Mouse (Mus musculus) lung, adult 18-20 months (tissue): ENCODE measurements around the gene Chst12.
"Not testable (repeated sequence)": the region's sequence is repeated elsewhere in the genome, so short reads cannot be mapped to it uniquely, and the experiment has no call there.

Experiments used
- DNase-seq, 2 experiments: peaks; one replicate each; pipeline ENCODE4 v3.0.0; 2022; ENCODE audit warnings: mixed read lengths in 2 of 2

The Chst12 gene

GRCm38 (mm10) chr5:140505208-140505780, at the start of gene Chst12:
Gene Chst12 (plus strand): TSS chr5:140505550.
- peak; percentile 99 for DNase-seq

- DNase-seq: no peak
Observed at GRCm38 (mm10) chr5:140461476-140461875, 43.9 kb upstream of the Chst12 start.

GRCm38 (mm10) chr5:140463151-140463550, 42.2 kb upstream of the Chst12 start:
- not testable (repeated sequence) for DNase-seq

DNA sequence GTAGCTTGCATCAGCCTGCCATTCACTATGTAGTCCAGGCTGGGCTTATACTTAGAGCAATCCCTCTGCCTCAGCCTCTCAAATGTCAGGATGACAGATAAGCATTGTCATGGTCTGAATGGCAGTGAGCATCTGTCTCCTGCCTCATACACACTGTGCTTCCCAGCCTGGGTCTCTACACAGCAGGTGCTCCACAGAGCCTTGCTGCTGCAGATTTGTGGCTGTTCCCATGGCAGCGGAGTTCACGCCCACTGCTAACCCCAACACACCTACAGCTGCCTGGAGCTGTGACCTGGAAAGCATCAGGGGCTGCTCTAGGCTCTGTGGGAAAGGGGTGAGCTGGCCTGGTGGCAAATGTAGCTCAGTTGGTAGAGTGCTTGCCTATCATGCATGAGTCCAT, 40.4 kb upstream of the Chst12 start:
- DNase-seq: no peak

- DNase-seq: no peak
Observed at GRCm38 (mm10) chr5:140472336-140472735, 33.0 kb upstream of the Chst12 start.

- DNase-seq: no peak
Observed at GRCm38 (mm10) chr5:140481458-140481857, 23.9 kb upstream of the Chst12 start.

DNA sequence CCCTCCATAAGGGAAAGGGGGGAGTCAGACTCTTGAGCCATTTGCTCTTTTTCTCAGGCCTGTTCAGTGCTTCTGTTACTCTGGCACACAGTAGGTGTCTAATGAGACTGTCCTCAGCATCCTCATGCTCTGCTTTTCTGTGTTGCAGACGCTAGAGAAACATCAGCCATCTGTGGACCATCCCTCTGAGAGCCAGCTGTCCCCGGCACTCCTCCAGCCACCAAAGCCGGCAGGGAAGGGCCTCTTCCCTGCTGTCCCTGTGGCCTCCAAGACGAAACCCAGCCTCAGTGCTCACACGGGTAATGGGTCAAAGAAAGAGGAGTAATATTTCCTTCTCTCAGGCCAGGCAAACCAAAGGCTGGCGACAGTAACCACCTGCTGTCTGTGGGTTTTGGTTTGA, 14.2 kb upstream of the Chst12 start:
- no peak for DNase-seq

GRCm38 (mm10) chr5:140492684-140493233, 12.6 kb upstream of the Chst12 start:
- DNase-seq: no peak

- DNase-seq: peak; percentile 45 to 62
Observed at GRCm38 (mm10) chr5:140498176-140498575, 7.2 kb upstream of the Chst12 start.

GRCm38 (mm10) chr5:140500736-140501135, 4.6 kb upstream of the Chst12 start:
- peak in 1 of 2 experiments; percentile 62 for DNase-seq

- DNase-seq: peak; percentile 30 to 38
Observed at GRCm38 (mm10) chr5:140501982-140502836, 3.1 kb upstream of the Chst12 start.

- peak; percentile 87 to 91 for DNase-seq
Observed at GRCm38 (mm10) chr5:140502925-140503324, 2.4 kb upstream of the Chst12 start.

DNA sequence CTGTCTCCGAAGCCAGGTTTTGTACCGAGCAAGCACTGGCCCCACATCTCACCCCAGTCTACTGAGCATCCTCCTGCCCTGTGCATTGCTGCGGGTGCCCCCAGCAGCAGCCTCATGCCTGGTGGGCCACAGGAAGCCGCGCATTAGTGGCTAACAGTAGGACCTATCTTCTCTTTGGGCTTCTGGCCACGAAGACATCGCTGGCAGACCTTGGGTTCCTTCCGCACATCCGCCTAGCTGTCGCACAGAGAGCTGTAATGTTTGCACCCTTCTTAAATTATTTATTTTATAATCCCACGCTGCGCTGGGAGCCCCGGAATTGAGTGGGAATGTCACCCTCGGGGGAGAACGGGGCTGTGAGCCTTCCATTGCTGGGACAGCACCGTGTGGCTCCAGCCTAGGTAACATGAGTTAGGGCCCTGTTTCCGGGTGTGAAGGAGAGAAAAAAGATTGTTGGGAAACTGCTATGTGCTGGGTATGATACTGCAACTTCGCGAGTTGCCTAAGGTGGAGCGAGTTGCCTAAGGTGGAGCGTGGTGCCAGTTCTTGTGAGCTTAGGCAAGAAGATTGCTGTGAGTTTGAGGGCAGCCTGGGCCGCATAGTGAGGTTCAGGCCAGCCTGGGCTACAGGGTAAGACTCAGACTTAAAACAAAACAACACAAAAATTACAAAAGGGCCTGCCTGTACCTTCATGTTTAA, 895 bp downstream of the Chst12 start:
- peak in 1 of 2 experiments; percentile 20 for DNase-seq

DNA sequence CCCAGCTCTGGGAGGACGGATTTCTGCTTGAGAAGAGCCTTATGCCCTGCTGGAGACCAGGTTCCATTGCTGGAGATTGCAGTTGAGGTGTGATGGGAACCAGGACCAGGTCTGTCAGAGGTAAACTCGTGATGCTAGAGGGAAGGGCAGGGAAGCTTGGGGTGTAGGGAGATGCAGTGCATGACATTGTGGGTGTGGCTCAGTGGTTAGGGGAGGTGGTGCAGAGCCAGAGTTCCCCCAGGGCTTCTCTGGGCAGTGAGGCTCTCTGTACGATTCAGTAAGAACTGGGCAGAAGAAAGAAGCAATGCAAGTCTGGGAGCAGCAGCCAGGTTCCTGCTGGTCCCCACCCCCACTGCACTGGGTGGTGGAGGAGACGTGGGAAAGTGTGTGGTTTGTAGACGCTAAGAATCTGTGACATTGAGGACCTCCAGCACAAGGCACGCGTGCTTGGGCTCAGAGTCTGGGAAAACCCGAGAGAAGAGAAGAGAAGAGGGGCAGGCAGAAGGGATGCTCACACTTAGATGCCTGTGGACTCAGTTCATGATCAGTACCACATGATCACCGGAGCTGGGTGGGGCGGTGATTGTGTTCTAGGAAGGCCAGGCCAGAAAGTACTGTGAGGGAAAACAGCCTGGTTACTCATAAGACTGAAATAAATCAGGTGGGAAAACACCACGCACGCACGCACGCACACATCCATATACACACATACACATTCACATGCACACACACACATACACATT, 2.3 kb downstream of the Chst12 start:
- DNase-seq: peak; percentile 41 to 46

DNA sequence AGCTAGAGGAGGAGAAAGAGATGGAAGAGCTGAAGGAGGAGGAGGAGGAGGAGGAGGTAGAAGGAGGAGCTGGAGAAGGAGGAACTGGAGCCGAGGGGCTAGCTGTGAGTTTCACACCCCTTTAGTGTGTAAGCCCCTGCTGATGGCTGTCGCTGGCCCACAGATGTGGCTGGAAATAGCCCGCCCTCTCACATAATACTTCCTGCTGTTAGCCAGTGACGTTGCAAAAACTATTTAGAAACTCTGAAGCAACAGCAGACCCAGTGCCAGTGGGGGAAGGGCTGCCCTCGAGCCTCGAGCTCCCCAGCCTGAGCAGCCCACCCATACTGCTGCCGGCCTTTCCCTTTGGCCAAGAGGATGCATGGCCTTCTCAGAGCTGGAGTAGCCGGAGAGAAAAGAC, 3.3 kb downstream of the Chst12 start:
- DNase-seq: peak; percentile 54 to 56

DNA sequence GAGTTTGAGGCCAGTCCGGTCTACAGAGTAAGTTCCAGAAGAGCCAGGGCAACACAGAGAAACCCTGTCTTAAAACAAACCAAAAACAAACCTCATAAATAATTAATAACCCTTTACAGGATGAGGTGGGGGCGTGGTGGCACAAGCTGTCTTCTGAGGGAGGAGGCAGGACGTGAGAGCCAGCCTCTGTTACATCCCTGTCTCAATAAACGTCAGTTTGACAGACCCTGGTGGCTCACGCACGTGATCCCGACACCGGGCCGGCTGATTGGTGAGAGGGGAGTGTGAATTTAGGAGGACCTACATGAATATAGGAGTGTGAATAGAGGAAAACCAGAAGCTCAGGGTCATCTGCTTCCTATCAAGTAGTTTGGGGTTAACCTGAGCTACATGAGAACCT, 3.9 kb downstream of the Chst12 start:
- no peak for DNase-seq

- DNase-seq: no peak
Observed at GRCm38 (mm10) chr5:140510012-140511000, 5.0 kb downstream of the Chst12 start.

GRCm38 (mm10) chr5:140513921-140514320, 8.6 kb downstream of the Chst12 start:
- DNase-seq: peak in 1 of 2 experiments; percentile 46

DNA sequence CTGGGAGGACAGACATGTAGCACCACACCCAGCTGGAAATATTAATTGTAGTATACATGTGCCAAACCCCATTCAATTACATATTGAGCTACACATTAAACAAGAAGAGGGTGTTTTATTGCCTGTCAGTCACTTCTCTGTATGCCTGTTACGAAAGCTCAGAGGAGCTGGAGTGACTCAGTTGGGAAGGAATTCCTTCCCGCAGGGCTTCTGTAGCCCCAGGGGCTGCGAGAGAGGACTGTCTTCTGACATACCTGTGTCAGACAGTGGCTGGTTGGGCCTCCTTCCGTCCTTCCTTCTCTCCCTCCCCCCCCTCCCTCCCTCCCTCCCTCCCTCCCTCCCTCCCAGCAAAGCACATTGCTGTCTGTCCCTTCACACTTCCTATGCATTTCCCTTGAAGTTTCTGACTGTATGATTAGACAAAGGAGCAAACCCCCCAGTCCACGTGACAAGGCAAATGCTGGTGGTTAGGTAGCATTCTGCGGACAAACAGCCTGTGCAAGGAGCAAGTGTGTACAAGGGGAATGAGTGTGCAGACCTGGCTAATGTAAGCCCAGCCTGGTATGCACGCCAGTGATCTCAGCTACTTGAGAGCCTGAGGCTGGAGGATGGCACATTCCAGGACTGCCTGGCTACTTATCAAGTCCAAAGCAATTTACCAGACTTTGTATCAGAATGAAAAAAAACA, 9.6 kb downstream of the Chst12 start:
- DNase-seq: no peak

DNA sequence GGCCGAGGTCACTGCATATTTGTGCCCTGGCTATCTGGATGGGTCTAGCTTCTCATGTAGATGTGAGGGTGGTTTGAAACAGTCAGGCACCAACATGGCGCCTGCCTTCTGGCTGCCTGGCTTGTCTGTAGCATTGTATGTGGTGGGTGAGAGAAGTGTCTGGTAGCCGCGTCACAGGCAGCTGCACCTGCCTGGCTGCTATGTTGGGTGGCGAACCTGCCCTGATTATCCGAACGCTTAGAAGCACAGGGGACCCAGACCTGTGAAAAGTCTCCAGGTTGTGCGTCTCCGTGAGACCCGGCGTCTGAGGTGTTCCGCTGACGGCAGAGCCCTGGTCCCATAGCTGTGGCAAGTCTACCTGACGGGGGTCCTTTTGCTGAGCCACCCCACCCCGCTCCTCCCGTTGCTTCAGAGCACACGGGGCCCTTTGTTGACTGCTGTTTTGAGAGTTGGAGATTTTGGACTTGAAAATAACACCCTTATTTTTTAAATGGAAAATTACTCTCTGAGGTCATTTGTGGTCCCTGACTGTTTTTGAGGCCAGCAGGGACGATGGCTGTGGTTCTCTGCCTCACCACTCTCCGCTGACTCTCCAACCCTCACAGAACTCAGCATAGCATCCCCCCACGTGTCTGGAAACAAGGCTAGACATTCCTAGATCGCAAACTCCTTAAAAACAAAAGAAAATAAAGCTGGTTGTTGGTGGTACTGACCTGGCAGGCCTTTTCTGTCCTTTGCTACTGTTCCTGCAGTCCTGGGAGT, 12.0 kb downstream of the Chst12 start:
- DNase-seq: no peak
